ENCODE assay signal across 8 mouse cellular contexts in the genomic region with DNA sequence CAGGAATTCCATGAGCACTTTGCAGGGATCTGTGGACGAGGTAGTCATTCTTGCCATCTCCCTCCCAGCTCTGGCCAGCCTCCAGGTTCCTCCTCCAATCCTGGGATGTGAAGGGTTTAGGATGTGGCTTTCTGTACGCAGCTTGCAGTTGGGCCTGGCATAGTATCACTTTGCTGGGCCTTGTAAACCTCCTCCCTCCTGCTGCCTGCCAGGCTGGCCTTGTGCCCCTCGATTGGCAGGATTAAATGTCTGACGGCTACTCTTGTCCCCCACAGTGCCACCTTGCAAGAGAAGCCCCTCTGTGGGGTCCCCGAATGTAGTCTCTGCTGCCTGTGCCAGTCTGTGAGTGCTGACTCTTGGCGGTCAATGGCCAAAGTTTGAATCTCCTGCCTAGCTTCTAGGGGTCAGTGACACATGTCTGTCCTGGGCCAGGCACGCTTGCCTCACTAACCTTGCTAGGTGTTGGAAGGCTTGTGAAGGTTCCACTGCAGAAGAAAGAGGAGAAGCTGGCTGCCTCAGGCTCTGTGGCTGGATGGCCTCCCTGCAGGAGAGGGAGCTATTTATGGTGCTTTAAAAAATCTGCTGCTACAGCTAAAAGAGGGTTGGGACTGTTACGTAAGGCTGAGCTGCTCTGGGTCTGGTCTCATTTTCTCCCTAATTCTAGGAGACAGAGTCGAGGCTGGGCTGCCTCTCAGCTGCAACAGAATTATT. TPM values are rescaled to one million over a fixed set of nuclear protein-coding genes. Genes with fewer than 3 reads are reported as not detected.
DNase-seq lines count a peak whose midpoint lies in the region; ATAC-seq and TF ChIP-seq lines count a peak whose summit lies in the region.
"Had no signal": no experiment of that assay in that cellular context is flagged by ENCODE, and none has a peak within 500 bp of the region (broad histone marks: within the 10 kb centered on the region; RNA-seq: fewer than 3 reads in every experiment).

No protein-coding gene starts in this region.

- TF ChIP-seq CTCF in brain, embryonic 14.5 days (IDR thresholded peaks at IDR 0.05; ENCODE audit: borderline replicate concordance, extremely low read depth, insufficient read depth, insufficient read length), result no peak
- TF ChIP-seq CTCF in heart, adult 2 months (IDR thresholded peaks at IDR 0.05), result peak; percentile 26
- TF ChIP-seq CTCF in lung, embryonic 14.5 days (IDR thresholded peaks at IDR 0.05; ENCODE audit: low read depth), result no peak

- intact Hi-C loops in heart, adult 2 months (cut with DNase I), result loop anchor here (1.0 to 2.0 kb wide), 3 partner anchors 15 to 73 kb away; no protein-coding TSS in a partner anchor

- H3K9ac ChIP-seq in heart, adult 2 months (ENCODE audit: low read depth, low read length), result peak overlapping the region; percentile 69
- H3K9ac ChIP-seq in lung, embryonic 14.5 days, result no peak overlapping the region; the same call in 1 of the 2 replicates
- no peak overlapping the region for H3K9ac ChIP-seq in stomach, embryonic 15.5 days

- WGBS in heart, adult 2 months, result 35% methylated on average over 9 of the region's 9 CpGs
- 65% methylated on average over 9 of the region's 9 CpGs for WGBS in lung, embryonic 14.5 days
- 69% methylated on average over 9 of the region's 9 CpGs for WGBS in stomach, embryonic 15.5 days

- H3K36me3 ChIP-seq in heart, adult 2 months (ENCODE audit: control insufficient read depth, insufficient read depth, low read length), result peaks cover 11% of the 10 kb centered on the region
- no peaks in the 10 kb centered on the region for H3K36me3 ChIP-seq in lung, embryonic 14.5 days (ENCODE audit: insufficient read depth)
- H3K36me3 ChIP-seq in stomach, embryonic 15.5 days, result no peaks in the 10 kb centered on the region

- no peak for ATAC-seq in lung, embryonic 14.5 days (ENCODE audit: insufficient read depth)
- no peak for ATAC-seq in stomach, embryonic 15.5 days (ENCODE audit: insufficient read depth, low FRiP score, low read depth)

- H3K27ac ChIP-seq in heart, adult 2 months, result peak overlapping the region; percentile 99
- peak overlapping the region; percentile 66; the same call in 1 of the 2 replicates for H3K27ac ChIP-seq in lung, embryonic 14.5 days (ENCODE audit: low read depth)
- peak overlapping the region; percentile 33; the same call in 1 of the 2 replicates for H3K27ac ChIP-seq in stomach, embryonic 15.5 days

- peaks cover 63% of the 10 kb centered on the region for H3K4me1 ChIP-seq in heart, adult 2 months (ENCODE audit: control insufficient read depth, insufficient read depth, low read length)
- H3K4me1 ChIP-seq in lung, embryonic 14.5 days (ENCODE audit: insufficient read depth), result peaks cover 36% of the 10 kb centered on the region
- peaks cover 52% of the 10 kb centered on the region for H3K4me1 ChIP-seq in stomach, embryonic 15.5 days

- H3K27me3 ChIP-seq in heart, adult 2 months (ENCODE audit: control insufficient read depth, insufficient read depth, low read length), result no peaks in the 10 kb centered on the region
- H3K27me3 ChIP-seq in lung, embryonic 14.5 days (ENCODE audit: insufficient read depth, low read length), result no peaks in the 10 kb centered on the region
- no peaks in the 10 kb centered on the region for H3K27me3 ChIP-seq in stomach, embryonic 15.5 days (replicated peaks)

- no peaks in the 10 kb centered on the region for H3K9me3 ChIP-seq in lung, embryonic 14.5 days (ENCODE audit: low read depth, low read length)
- H3K9me3 ChIP-seq in stomach, embryonic 15.5 days, result no peaks in the 10 kb centered on the region
- H3K9me3 ChIP-seq: megakaryocyte, embryonic 14.5 days had no signal

- peaks cover 2% of the 10 kb centered on the region for H3K79me2 ChIP-seq in heart, adult 2 months (replicated peaks; ENCODE audit: control insufficient read depth, insufficient read depth, low read length)

- TF ChIP-seq POLR2A in brain, embryonic 14.5 days (IDR thresholded peaks at IDR 0.05; ENCODE audit: borderline replicate concordance, extremely low read depth, insufficient read depth, insufficient read length, poor library complexity, severe bottlenecking), result no peak
- peak; percentile 53 for TF ChIP-seq POLR2A in heart, adult 2 months (IDR thresholded peaks at IDR 0.05; ENCODE audit: insufficient read depth, low read depth, low read length)

- 0 out of 2 replicates have a peak overlapping the region, but pooled peaks have one; percentile 6 for H3K4me3 ChIP-seq in heart, adult 2 months
- no peak overlapping the region for H3K4me3 ChIP-seq in lung, embryonic 14.5 days (ENCODE audit: low read depth, low read length)
- no peak overlapping the region for H3K4me3 ChIP-seq in stomach, embryonic 15.5 days (replicated peaks)
- H3K4me3 ChIP-seq: megakaryocyte, embryonic 14.5 days had no signal

- no peak overlapping the region for H3K4me2 ChIP-seq in lung, embryonic 14.5 days
- H3K4me2 ChIP-seq in stomach, embryonic 15.5 days, result no peak overlapping the region

- TF ChIP-seq EP300 in heart, adult 2 months (IDR thresholded peaks at IDR 0.05; ENCODE audit: insufficient read depth, low read depth, low read length), result peak; percentile 74

- DNase-seq in brain, embryonic 14.5 days (ENCODE audit: low read depth), result peak; percentile 77
- peak; percentile 76 to 80 for DNase-seq in cerebellum, postnatal 25 days
- DNase-seq in heart, adult 2 months, result peak; percentile 61 to 73
- peak; percentile 60 for DNase-seq in kidney, postnatal 10 days
- DNase-seq in lung, embryonic 14.5 days, result no peak
- no peak for DNase-seq in urinary bladder, adult 18-20 months (ENCODE audit: low spot score in 2 of 2)

RNA-seq across cellular contexts. Expression of gene Trak1, which starts 58.3 kb away (rescaled TPM):
- 59.2 and 77.7 TPM in 2 replicates for polyA plus RNA-seq in brain, embryonic 14.5 days (2012; rRNA removed)
- 100 to 1,000 TPM; 276 to 302 TPM for total RNA-seq in heart, adult 2 months (2021)
- 170 and 204 TPM in 2 replicates for polyA plus RNA-seq in heart, adult 2 months (2012; rRNA removed)
- polyA plus RNA-seq in lung, embryonic 14.5 days (2014; fragmentation: Nextera tagmentation; extraction: Ambion mirVana), result 20.8 and 20.9 TPM in 2 replicates
- polyA plus RNA-seq in stomach, embryonic 15.5 days (2015; fragmentation: Nextera tagmentation; extraction: Ambion mirVana), result 20.7 and 21.3 TPM in 2 replicates

Comparison
In these comparisons a context has a peak if more than half of its experiments do, and no peak if none do; other contexts are left out.
1. DNase-seq: peak in brain, embryonic 14.5 days (single experiment), cerebellum, postnatal 25 days (2 of 2), heart, adult 2 months (2 of 2) and kidney, postnatal 10 days (single experiment); none in lung, embryonic 14.5 days (single experiment) and urinary bladder, adult 18-20 months (0 of 2).
2. H3K27ac ChIP-seq: peak in every context shown above with its lines; median percentile 99 in heart, adult 2 months; 66 in lung, embryonic 14.5 days; 33 in stomach, embryonic 15.5 days.